In genomic region chr7:126922624-126923060, GRCm38 (mm10) we compare ENCODE assay signal across 7 mouse cellular contexts. TPM values are rescaled to one million over a fixed set of nuclear protein-coding genes. Genes with fewer than 3 reads are reported as not detected.
DNase-seq lines count a peak whose midpoint lies in the region; ATAC-seq and TF ChIP-seq lines count a peak whose summit lies in the region.

Tmem219 (minus strand) TSS chr7:126922917.

- H3K4me3 ChIP-seq in bone marrow, adult 2 months (replicated peaks; ENCODE audit: control insufficient read depth, low read depth, low read length), result no peak within 1 kb of the TSS
- H3K4me3 ChIP-seq in hindbrain, postnatal 0 days (ENCODE audit: low read length), result no peak within 1 kb of the TSS
- H3K4me3 ChIP-seq in limb, embryonic 10.5 days, result no peak within 1 kb of the TSS
- H3K4me3 ChIP-seq in midbrain, embryonic 11.5 days (ENCODE audit: low read depth, low read length), result peak within 1 kb of the TSS; percentile 29

- POLR2A ChIA-PET in Patski (lab: Charles Lee), result no interaction called here

- no peak for DNase-seq in Patski (ENCODE audit: low read depth, low spot score)
- peak; percentile 63 for DNase-seq in gastrocnemius, postnatal 25 days
- peak; percentile 67 for DNase-seq in hindbrain, postnatal 0 days (ENCODE audit: low spot score)
- DNase-seq in limb, embryonic 10.5 days (ENCODE audit: low spot score), result no peak
- peak; percentile 93 for DNase-seq in midbrain, embryonic 11.5 days (ENCODE audit: low spot score, missing footprints)
- DNase-seq in yolk sac, embryonic 10.5 days (ENCODE audit: low spot score), result peak; percentile 71

- no peaks in the 10 kb centered on the region for H3K36me3 ChIP-seq in hindbrain, postnatal 0 days (ENCODE audit: insufficient read depth, low read length)
- no peaks in the 10 kb centered on the region for H3K36me3 ChIP-seq in limb, embryonic 10.5 days
- no peaks in the 10 kb centered on the region for H3K36me3 ChIP-seq in midbrain, embryonic 11.5 days (ENCODE audit: control insufficient read depth, insufficient read depth, low read length)

- no peaks in the 10 kb centered on the region for H3K9me3 ChIP-seq in hindbrain, postnatal 0 days (ENCODE audit: low read length)
- no peaks in the 10 kb centered on the region for H3K9me3 ChIP-seq in limb, embryonic 10.5 days (replicated peaks)
- no peaks in the 10 kb centered on the region for H3K9me3 ChIP-seq in midbrain, embryonic 11.5 days (ENCODE audit: control insufficient read depth, low read length)

- no peak for TF ChIP-seq POLR2A in bone marrow, adult 2 months (IDR thresholded peaks at IDR 0.05; ENCODE audit: borderline replicate concordance, control insufficient read depth, low read depth, low read length)

- no peak within 1 kb of the TSS for H3K4me2 ChIP-seq in hindbrain, postnatal 0 days (ENCODE audit: low read depth, low read length)
- H3K4me2 ChIP-seq in midbrain, embryonic 11.5 days, result peak within 1 kb of the TSS; percentile 48

- 71% methylated on average over 5 of the region's 5 CpGs for WGBS in bone marrow, adult 2 months
- 13% methylated on average over 5 of the region's 5 CpGs for WGBS in hindbrain, postnatal 0 days
- WGBS in limb, embryonic 10.5 days, result 78% methylated on average over 5 of the region's 5 CpGs
- WGBS in midbrain, embryonic 11.5 days, result 29% methylated on average over 5 of the region's 5 CpGs

- H3K9ac ChIP-seq in hindbrain, postnatal 0 days (replicated peaks; ENCODE audit: low read length), result no peak within 1 kb of the TSS
- H3K9ac ChIP-seq in midbrain, embryonic 11.5 days (ENCODE audit: low read length), result peak within 1 kb of the TSS; percentile 65

- CTCF ChIA-PET in Patski (lab: Charles Lee), result no interaction called here

- in situ Hi-C loops in Patski (cut with MboI; ENCODE audit: low pct_unique_long_range_greater_than_20kb), result no loop called here

- no peaks in the 10 kb centered on the region for H3K27me3 ChIP-seq in Patski
- no peaks in the 10 kb centered on the region for H3K27me3 ChIP-seq in hindbrain, postnatal 0 days (ENCODE audit: insufficient read depth, low read length)
- no peaks in the 10 kb centered on the region for H3K27me3 ChIP-seq in limb, embryonic 10.5 days (ENCODE audit: low read depth, poor library complexity, severe bottlenecking)
- no peaks in the 10 kb centered on the region for H3K27me3 ChIP-seq in midbrain, embryonic 11.5 days (ENCODE audit: control insufficient read depth, insufficient read depth, low read length)

- H3K4me1 ChIP-seq in bone marrow, adult 2 months (ENCODE audit: control insufficient read depth, insufficient read depth, low read length), result peaks cover 1% of the 10 kb centered on the region; the same call in 1 of the 2 replicates
- 0 out of 2 replicates have a peak, but pooled peaks cover 3% of the 10 kb centered on the region for H3K4me1 ChIP-seq in hindbrain, postnatal 0 days (ENCODE audit: insufficient read depth, low read length)
- H3K4me1 ChIP-seq in limb, embryonic 10.5 days, result no peaks in the 10 kb centered on the region
- peaks cover 21% of the 10 kb centered on the region for H3K4me1 ChIP-seq in midbrain, embryonic 11.5 days (ENCODE audit: control insufficient read depth, insufficient read depth, low read length)

- TF ChIP-seq CTCF in Patski (IDR thresholded peaks at IDR 0.05), result no peak
- no peak for TF ChIP-seq CTCF in bone marrow, adult 2 months (IDR thresholded peaks at IDR 0.05; ENCODE audit: control insufficient read depth, insufficient read depth, low read length)
- TF ChIP-seq CTCF in hindbrain, postnatal 0 days (IDR thresholded peaks at IDR 0.05; ENCODE audit: low read depth), result no peak

- no peak within 1 kb of the TSS for H3K27ac ChIP-seq in bone marrow, adult 2 months (ENCODE audit: control insufficient read depth, insufficient read depth, low read depth, low read length, poor library complexity)
- peak within 1 kb of the TSS; percentile 2; the same call in 1 of the 2 replicates for H3K27ac ChIP-seq in hindbrain, postnatal 0 days
- H3K27ac ChIP-seq in limb, embryonic 10.5 days, result no peak within 1 kb of the TSS
- peak within 1 kb of the TSS; percentile 84 for H3K27ac ChIP-seq in midbrain, embryonic 11.5 days (ENCODE audit: low read depth, low read length)

- ATAC-seq in Patski, result no peak
- ATAC-seq in hindbrain, postnatal 0 days, result peak; percentile 69
- ATAC-seq in midbrain, embryonic 11.5 days (ENCODE audit: low FRiP score), result peak; percentile 85

RNA-seq across cellular contexts. Expression of gene Tmem219, which starts in this region (rescaled TPM):
- 48.0 TPM for polyA plus RNA-seq in Patski (2021)
- polyA plus RNA-seq in bone marrow, adult 2 months (2011; ENCODE audit: insufficient read depth, insufficient read length, low replicate concordance, missing spikeins), result 39.9 and 76.2 TPM in 2 replicates
- total RNA-seq in gastrocnemius, postnatal 25 days (2021), result 1 to 10 TPM; 8.2 to 9.1 TPM
- 45.9 and 47.0 TPM in 2 replicates for total RNA-seq in hindbrain, postnatal 0 days (2014; rRNA removed)
- 35.1 and 39.1 TPM in 2 replicates for polyA plus RNA-seq in hindbrain, postnatal 0 days (2015; fragmentation: Nextera tagmentation; extraction: Ambion mirVana)
- 15.6 and 16.6 TPM in 2 replicates for polyA plus RNA-seq in limb, embryonic 10.5 days (2016; fragmentation: Nextera tagmentation; extraction: Ambion mirVana)
- 25.6 and 26.5 TPM in 2 replicates for polyA plus RNA-seq in midbrain, embryonic 11.5 days (2014; fragmentation: Nextera tagmentation; extraction: Ambion mirVana)

Comparison
In these comparisons a context has a peak if more than half of its experiments do, and no peak if none do; other contexts are left out.
1. DNase-seq: peak in gastrocnemius, postnatal 25 days (single experiment), hindbrain, postnatal 0 days (single experiment), midbrain, embryonic 11.5 days (single experiment) and yolk sac, embryonic 10.5 days (single experiment); none in Patski (single experiment) and limb, embryonic 10.5 days (single experiment).
2. H3K27ac ChIP-seq: peak in hindbrain, postnatal 0 days (single experiment) and midbrain, embryonic 11.5 days (single experiment); none in bone marrow, adult 2 months (single experiment) and limb, embryonic 10.5 days (single experiment).